Mouse (Mus musculus) brain, embryonic 14.5 days (tissue): Measurements from ENCODE around the gene Krtap8-1. TPM values are rescaled to one million over a fixed set of nuclear protein-coding genes. Genes with fewer than 3 reads are reported as not detected.
A peak's percentile ranks its signal among the peaks of the same experiment; 100 is the strongest.

Experiments
- DNase-seq: peaks from one replicate; pipeline ENCODE4 v3.0.0-alpha.2; 2011; ENCODE audit warnings: low read depth
- CTCF ChIP-seq: fragments of 200-500 bp; IDR thresholded peaks from 2 replicates; pipeline ENCODE4 v1.5.1; 2012; ENCODE audit warnings: inconsistent platforms, mild to moderate bottlenecking, moderate library complexity, borderline replicate concordance; ENCODE audit not compliant: insufficient read depth, insufficient read length; ENCODE audit errors: extremely low read depth
- POLR2A ChIP-seq: fragments of 200-500 bp; IDR thresholded peaks from 2 replicates; pipeline ENCODE4 v1.6.1; 2012; ENCODE audit warnings: mild to moderate bottlenecking, inconsistent platforms, borderline replicate concordance; ENCODE audit not compliant: poor library complexity, insufficient read depth, insufficient read length, severe bottlenecking; ENCODE audit errors: extremely low read depth
- polyA plus RNA-seq: library from polyadenylated mRNA; depleted of rRNA; stranded (reverse); fragments of >200 nt; gene quantifications from 2 replicates; pipeline ENCODE4 v1.2.3, GENCODE M21; 2012; rRNA removed

Krtap8-1 gene
- polyA plus RNA-seq = not detected in 2 replicates

GRCm38 (mm10) chr16:89487852-89488251, at the start of gene Krtap8-1:
TSS of gene Krtap8-1 (minus strand) at chr16:89487952.
- no peak for TF ChIP-seq CTCF
- TF ChIP-seq POLR2A = no peak
- no peak for DNase-seq

- no peak for TF ChIP-seq POLR2A
- DNase-seq = peak; percentile 61
These were observed 49.6 kb upstream of the Krtap8-1 start for GRCm38 (mm10) chr16:89537349-89537748.

- TF ChIP-seq CTCF (no peak), POLR2A (no peak)
- DNase-seq = peak; percentile 93
These were observed 42.8 kb upstream of the Krtap8-1 start for GRCm38 (mm10) chr16:89530547-89530946.

- DNase-seq = peak; percentile 59
- TF ChIP-seq POLR2A (no peak), CTCF (no peak)
These were observed 42.1 kb upstream of the Krtap8-1 start for GRCm38 (mm10) chr16:89529846-89530245.

GRCm38 (mm10) chr16:89528380-89528779, 40.6 kb upstream of the Krtap8-1 start:
- peak; percentile 68 for DNase-seq
- TF ChIP-seq CTCF (no peak), POLR2A (no peak)

GRCm38 (mm10) chr16:89520996-89521395, 33.2 kb upstream of the Krtap8-1 start:
- no peak for DNase-seq
- TF ChIP-seq POLR2A = no peak
- TF ChIP-seq CTCF = no peak

GRCm38 (mm10) chr16:89520555-89520954, 32.8 kb upstream of the Krtap8-1 start:
- TF ChIP-seq CTCF (no peak), POLR2A (no peak)

GRCm38 (mm10) chr16:89520091-89520490, 32.3 kb upstream of the Krtap8-1 start:
- TF ChIP-seq CTCF = no peak
- TF ChIP-seq POLR2A = no peak
- DNase-seq = peak; percentile 46

More at GRCm38 (mm10) chr16:89520555-89520954, 32.8 kb upstream of the Krtap8-1 start:
- DNase-seq = peak; percentile 83

- TF ChIP-seq CTCF (peak; percentile 66), POLR2A (no peak)
- DNase-seq = peak; percentile 46
These were observed 29.9 kb upstream of the Krtap8-1 start for GRCm38 (mm10) chr16:89517635-89518034.

- TF ChIP-seq POLR2A (no peak), CTCF (no peak)
- peak; percentile 77 for DNase-seq
These were observed 25.7 kb upstream of the Krtap8-1 start for GRCm38 (mm10) chr16:89513431-89513830.

GRCm38 (mm10) chr16:89508223-89508622, 20.5 kb upstream of the Krtap8-1 start, which contains the start of gene Krtap7-1:
TSS of gene Krtap7-1 (minus strand) at chr16:89508323.
- no peak for TF ChIP-seq CTCF
- no peak for TF ChIP-seq POLR2A
- no peak for DNase-seq

GRCm38 (mm10) chr16:89503571-89503970, 15.8 kb upstream of the Krtap8-1 start:
- TF ChIP-seq CTCF (no peak), POLR2A (no peak)
- no peak for DNase-seq

GRCm38 (mm10) chr16:89501870-89502269, 14.1 kb upstream of the Krtap8-1 start:
- no peak for DNase-seq
- TF ChIP-seq CTCF = no peak
- no peak for TF ChIP-seq POLR2A

- no peak for TF ChIP-seq CTCF
- TF ChIP-seq POLR2A = no peak
- DNase-seq = no peak
These were observed 9.2 kb upstream of the Krtap8-1 start for GRCm38 (mm10) chr16:89497002-89497401.
